Mouse (Mus musculus) ovary, postnatal 14 days (tissue): ENCODE data around the gene Rnf26.

ENCODE experiments used
- DNase-seq: peaks from one replicate; pipeline ENCODE4 v3.0.0; 2022; ENCODE audit warnings: low spot score

The Rnf26 gene

DNA sequence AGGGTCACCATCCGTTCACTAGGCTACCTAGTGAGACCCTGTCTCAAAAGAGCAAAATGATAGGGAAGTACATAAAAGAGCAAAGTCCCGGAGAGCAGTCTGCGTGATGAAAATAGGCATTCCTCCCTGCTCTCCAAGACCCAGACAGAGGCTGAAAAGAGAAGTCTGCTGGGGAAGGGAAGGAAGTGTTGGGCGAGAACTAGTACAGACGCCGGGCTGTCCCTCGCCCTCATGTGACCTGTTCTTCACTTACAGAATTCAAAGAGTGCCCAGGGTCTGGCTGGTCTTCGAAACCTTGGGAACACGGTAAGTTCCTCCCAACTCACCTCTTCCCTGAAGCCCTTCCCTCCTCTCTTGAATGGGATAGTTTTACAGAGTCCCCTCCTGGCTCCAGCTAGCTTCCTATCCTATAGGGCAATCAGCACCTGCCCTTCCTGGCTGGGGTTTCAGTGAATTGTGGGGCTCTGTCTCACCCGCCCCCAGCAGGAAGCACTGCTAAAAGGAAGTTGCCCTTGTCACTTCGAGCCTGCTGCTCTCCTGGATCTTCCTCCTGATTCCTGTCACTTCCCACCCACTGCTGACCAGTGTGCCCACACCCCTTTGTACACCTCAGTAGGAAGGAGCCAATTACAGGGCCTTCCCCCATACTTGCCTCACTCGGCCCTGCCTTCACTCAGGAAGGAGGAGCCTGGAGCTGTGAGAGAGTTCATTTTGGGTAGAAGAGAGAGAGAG, 24.3 kb downstream of the Rnf26 start:
- DNase-seq: no peak

DNA sequence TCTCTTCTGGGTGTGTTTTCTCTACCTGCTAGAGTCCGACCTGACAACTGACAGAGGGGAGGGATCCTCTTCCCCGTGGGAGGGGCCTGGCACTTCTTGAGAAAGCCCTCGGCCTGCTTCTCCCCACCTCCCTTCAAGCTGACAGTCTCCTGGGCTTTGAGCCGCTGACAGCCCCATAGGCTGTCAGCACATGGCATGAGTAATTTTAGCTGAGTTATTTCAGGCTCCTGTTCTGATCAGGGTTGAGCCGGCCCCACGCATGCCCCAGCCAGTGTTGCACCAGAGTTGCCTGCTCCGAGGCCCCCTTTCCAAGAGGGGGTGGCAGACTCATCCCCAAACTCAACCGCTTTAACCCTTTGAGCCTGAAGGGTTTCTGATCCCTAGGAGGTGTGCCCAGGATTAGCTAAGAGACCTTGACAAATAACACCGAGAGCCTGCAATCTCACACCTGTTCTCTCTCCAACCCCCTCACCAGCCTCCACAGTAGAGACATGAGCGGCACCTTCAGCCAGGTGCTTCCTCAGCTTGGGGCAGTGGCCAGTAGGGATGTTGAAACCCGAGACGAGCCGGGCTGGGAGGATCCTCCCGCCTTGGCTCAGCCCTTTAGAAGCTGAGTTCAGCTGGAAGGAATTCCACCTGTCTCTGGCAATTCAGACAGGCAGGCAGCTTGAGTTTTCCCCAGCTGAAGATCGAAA, 25.4 kb downstream of the Rnf26 start:
- DNase-seq: no peak

DNA sequence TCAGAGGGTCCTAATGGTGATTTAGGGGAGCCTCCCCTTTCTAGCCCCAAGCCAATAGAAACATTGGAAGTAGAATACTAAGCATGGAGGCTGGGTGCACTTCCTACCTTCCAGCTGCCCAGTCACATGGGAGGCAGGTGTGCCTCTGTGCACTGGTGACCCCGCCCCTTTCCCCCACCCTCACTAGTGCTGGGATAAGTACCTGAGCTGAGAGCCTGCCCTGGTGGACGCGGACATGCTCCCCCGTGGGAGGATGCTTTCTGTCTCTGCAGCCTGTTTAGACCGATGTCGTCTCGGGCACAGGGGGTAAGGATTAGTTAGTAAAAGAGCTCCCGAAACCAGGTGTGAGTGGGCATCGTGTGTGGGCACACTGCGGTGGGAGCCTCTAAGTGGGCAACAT, 26.4 kb downstream of the Rnf26 start:
- no peak for DNase-seq

DNA sequence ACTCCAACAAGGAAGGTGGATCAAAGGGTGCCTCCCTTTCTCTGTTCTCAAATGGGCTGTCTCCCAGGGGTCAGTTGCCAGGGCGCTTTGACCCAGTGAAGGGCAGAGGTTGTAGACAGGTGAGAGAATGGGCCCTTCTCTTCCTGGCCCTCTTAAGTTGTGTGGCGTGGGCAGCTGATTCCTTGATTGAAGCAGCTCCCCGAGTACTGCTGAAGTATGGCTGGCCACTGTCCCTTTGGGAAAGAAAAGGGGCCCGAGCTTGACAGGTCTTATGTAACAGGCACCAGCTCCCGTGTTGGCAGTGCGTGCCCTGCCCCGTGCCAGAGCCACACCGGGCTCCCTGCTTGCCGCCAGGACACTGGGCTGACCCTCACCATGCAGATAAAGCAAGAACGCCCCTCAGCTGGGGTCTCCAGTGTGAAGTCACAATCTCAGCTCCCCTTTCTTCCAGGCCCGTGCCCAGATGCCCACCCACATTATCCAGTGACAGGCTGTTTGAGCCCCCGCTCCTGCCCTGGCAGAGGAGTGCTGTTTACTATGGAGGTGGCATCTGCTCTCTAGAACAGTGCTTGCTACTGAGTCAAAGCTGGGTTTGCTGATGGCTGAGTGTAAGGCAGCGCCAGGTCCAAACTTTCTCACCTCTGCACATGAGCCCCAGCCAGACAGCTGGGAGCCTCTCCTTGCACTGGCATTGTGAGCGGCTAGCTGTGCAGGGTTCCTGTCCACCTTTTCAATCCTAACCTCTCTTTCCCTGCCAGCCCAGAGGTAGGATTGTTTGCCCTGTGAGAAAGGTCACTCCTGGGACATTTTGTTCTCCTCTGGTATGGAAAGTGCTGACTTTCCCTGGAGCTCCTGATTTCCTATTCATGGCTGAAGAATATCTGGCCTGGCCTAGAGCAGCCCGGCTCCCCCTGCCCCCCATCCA, 27.3 kb downstream of the Rnf26 start:
- no peak for DNase-seq

DNA sequence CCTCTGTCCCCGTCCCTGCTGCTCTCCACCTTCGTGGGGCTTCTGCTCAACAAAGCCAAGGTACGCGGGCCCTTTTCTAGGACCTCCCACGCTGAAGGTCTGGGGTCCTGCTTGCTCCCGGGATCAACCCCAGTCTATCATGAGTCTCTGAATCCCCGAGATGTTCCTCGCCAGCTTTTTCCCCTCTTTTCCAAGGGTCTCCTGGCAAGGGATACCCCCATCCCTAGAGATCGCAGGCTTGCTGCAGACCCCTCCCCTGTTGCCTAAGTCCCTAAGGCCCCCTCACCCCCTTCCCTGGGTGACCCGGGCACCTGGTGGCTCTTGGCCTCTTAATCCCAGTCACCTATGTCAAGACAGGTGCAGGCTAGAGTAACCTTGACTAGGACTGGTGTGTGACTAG, 28.0 kb downstream of the Rnf26 start:
- no peak for DNase-seq

DNA sequence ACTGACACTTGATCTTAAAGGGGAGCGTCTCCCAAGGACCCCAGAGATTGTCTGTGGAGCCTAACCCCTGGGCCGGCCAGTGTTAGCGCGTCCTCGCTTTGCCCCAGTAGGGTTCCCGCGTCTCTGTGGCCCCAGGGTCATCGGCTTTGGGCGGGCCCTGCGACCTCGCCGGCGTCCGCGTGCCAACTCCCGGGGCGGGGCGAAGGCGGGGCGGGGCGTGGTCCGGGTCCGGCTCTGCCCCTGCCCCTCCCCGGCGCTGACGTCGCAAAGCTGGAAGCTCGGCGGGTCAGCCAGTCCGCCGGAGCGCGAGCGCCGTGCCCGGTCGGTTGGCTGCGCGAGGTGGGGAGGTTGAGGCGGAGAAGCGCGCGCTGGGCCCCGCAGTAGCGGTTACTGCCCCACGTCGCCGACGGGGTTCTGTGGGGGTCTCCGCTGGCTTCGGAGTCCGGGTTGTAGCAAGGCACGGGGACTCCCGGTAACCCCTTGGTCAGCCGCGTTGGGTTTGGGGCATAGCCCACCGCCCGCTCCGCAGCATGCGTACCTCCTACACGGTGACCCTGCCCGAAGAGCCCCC, 28.6 kb downstream of the Rnf26 start:
- peak; percentile 89 for DNase-seq

DNA sequence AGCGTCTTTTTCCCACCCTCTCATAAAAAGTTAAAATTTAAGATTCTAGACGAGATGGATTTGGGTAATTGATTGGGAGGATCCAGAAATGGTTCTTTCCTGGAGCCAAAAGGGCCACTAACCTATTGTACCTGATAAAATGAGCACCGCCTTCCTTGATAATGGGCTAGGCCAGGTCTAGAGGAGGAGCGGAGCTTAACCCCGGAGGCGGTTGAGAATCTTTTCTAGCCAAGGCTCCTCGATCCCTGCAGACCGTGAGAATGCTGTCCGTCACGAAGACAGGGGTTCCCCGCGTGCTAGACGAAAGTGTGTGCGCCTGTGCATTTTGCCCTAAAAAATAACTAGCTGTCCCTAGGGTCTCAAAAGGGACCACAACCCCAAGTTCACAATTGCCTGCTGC, 29.1 kb downstream of the Rnf26 start:
- no peak for DNase-seq

DNA sequence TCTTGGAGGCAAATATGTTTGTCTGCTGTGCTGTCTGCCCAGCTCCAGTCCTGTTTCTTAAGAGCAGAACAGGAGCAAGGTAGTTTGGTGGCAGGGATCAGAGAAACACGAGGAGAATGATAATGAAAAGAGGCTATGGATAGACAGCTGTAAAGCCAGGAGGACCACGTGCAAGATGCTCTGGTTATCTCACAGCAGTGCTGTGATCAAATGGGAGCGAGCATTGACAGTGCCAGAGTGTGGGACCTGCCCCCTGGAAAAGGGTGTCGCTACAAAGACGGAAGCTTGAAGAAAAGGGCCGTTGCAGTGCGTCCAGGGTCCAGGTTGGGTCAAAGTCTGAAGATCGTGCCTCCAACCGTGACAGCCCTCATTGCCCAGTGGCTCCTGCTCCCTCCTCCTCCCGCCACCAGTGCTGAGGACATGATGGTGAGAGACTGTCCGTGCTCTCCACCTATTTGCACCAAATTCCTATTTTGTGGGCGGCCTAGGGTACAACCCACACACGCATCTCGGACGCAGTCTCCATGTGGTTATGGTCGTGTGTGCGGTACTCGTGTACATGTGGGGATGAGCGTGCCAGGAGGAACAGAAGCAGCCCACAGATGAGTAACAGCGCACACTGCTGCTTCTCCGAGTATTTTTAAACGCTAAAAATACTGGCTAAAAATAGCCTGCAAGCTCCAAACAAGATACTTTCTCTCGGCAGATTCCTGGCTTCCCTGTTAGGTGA, 29.8 kb downstream of the Rnf26 start:
- DNase-seq: no peak

DNA sequence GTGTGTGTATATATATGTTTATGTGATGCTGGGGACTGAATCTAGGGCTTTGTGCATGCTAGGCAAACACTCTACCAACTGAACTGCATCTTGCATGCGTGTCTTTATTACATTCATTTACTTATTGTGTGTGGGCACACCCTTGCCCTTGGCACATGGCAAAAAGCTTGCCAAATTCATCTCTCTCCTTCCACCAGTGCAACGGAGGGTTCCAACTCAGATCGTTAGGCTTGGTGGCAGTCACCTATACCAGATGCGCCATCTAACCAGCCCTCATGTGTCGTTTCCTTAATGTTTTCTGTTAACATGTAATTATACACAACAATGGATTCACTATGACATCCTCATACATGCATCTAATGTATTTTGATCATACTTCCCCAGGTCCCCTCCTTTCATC, 31.1 kb downstream of the Rnf26 start:
- no peak for DNase-seq

DNA sequence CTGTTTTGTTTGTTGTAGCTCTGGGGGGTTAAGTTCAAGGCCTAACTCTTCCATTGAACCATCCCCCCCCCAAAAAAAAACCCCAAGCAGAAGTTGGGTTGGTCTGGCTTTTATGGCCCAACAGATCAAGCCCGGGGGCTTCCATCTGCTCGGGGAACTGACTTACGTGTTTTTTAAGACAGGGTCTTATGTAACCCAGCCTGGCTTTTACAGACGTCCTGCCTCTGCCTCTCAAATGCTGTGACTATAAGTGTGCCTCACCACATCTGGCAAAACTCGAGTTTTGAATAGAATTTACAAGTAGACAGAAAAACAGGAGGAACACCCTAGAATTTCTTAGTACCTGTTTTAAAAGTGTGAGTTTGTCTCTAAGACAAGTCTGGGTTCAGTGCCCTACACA, 31.7 kb downstream of the Rnf26 start:
- no peak for DNase-seq

DNA sequence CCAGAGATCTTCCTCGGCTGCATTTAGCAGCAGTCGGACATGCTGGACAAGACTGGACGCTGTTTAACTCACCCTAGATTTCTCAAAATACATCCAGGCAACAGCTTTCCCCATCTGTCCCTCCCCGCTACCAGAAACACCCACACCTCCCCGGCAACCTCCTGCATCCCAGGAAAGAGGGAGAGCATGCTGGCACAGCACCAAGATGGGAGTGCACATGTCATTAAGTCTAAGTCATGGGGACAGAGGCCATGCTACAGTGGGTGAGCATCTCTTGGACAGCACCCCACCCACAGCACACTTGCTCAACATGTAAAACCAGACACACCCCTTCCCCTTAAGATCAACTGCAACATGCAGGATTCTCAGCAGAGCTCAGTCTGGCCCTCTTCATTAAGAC, 32.4 kb downstream of the Rnf26 start:
- peak; percentile 48 for DNase-seq

DNA sequence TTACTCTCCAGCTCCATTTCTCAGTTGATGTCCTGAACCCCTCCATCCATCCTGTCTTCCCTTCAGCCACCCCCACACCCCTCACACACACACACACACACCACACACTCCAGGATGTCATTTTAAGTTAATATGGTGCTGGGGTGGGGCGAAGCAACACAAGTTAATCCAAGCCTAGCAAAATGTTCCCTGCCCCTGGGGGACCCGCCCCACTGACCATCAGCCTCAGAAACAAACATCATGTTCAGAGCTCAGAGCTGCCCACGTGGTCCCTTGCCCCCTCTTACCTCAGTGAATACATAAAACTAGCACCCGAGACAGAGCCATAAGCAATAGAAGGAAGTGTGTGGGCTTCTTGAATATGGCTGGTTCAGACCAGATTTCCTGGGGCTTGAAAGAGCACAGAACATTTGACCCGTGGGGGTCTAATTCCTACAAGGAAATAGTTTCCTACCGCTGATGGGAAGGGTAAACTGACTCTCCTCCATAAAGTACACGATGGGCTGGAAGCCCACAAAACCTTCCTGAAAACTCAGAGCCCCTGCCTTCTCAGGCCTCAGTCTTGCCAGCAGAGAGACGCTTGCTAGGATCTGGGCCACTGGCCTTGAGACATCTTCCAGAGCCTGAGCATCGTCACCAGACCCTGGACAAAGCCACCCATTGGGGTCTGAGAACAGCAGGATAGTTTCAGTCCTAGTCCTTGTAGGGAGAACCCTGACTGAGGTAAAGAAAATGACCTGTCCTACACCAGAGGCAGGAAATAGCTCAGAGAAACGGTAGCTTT, 33.1 kb downstream of the Rnf26 start:
- DNase-seq: no peak

DNA sequence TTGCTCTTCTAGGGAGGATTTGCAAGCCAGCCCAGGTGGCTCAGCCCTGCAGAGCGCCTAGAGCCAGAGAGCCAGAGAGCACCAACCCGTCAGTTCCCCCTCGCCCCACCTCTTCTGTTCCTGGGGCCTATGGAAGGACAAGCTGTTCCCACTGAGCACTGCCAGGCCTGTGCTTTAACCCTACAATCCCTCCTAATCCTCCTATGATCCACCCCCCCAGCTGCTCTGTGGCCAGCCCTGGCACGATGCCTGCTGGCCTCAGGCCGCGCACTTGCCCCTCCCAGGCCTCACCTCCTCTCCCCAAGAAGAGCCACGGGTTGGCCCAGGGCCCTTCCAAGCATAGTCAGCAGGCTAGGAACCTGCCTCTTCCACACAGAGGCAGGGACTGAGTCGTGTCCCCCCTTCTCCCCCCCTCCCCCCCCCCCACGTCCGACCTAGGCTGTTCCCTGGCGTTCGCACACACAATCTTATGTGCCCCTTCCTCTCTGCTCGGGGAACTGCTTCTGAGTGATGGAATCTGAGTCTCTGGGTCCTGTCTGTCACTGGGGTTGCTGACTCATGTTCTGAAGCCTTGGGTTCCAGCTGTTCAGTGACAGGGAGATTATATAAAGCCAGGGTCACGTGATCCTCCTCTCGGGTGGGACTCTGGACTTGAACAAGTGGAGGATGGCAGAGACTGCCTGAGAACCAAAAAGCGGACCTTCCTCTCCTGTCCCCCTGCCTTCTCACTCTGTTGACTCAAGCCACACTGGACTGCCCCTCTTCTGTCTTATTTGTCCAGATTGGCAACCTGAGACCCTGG, 34.2 kb downstream of the Rnf26 start:
- peak; percentile 82 for DNase-seq

DNA sequence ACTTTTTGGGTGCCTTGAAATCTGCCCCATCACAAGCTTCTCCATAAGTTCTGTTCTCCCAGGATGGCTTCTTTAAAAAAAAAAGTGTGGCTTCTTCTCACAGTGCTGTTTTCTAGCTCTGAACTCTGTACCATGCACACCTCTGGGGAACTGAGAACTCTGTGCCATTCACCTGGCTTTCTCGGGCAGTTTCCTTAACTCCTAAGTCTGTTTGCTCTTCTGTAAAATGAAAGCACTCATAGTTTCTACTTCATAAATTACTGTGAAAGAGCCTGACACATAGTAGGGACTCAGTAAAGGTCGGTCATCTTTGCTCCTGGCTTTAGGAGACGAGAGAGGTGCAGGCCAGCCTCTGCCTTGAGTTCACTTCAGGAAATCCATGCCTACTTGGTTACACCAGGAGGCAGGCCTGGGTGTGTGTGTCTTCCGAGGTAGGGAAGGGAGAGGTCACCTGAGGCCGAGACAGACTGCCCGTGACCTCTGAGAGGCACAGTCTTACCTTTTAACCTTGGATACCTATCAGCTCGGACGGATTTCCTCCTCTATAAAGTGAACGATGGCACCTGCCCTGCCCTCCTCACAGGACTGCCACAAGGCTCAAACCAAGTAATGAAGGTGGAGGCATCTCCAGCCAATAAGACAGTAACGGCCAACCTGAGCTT, 35.0 kb downstream of the Rnf26 start:
- no peak for DNase-seq

DNA sequence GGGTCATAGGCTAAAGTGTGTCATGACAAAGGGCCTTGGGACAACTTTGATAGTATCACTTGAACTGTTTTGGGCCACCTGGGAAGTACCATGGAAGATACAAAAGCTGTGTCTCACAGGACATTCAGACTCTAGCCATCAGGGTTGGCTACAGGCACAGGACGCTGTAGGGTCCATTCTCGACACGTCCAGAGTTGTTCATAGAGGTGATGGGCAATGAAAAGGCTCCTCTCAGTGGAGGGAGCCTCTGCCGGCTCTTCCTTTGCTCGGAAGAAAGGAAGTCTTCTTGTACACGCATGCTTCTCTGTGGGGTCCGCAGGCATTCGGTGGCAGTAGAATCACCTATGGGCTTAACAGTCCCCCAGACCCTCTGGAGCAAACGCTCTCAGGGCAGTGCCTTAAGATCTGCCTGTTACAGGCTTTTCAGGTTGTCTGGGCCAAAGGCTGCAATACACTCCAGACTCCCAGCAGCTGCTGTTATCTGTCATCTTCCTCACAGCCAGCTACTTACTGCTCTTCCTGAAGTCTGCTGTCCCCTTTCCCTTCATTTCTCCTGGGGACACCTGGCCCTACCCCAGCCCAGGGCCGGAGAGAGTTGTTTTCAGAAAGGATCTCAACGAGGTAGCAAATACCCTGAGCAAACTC, 35.9 kb downstream of the Rnf26 start:
- no peak for DNase-seq

DNA sequence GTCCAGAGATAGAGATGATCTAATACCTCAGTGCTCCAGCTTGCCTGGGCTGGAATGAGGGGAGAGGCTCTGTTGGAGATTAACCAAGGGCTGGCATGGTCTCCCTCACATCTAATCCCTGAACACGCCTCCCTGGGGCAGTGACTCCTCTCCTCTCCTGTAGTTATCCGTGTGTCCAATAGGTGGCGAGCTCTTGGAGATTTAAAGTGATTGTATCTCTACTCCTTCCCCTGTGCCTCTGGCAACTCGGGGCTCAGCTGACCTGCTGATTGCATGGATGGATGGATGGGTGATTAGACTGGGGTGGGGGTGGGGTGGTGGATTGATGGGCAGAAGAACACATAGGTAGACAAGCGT, 36.6 kb downstream of the Rnf26 start:
- peak; percentile 46 for DNase-seq

DNA sequence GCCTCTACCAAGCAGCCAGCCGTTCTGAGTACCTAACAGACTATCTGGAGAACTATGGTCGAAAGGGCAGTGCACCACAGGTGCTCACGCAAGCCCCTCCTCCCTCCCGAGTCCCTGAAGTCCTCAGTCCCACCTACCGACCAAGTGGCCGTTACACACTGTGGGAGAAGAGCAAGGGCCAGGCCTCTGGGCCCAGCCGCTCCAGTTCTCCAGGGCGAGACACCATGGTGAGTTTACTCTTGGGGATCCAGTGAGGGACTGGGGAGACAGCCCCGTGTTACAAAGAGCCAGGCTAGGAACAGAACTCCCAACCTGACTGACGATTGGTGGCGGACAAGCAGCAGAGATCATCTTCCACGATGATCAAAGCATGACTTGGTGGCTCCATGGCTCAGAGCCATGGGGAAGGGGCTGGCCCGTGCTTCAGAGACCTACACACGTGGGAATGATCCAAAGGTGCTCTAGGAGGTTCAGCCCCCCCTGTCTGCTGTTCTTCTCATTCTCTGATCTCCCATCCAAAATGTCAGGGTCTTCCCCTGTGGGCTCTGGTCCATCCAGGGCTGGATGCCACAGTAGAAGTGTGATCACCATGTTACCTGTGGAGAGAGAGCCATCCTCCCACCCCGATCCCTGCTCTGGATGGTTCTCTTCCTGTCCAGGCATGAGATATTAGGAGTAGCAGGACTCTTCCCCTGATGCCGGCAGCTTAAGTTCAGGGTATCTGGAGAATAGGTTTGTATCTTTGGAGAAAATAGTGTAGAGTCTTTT, 37.1 kb downstream of the Rnf26 start:
- no peak for DNase-seq

DNA sequence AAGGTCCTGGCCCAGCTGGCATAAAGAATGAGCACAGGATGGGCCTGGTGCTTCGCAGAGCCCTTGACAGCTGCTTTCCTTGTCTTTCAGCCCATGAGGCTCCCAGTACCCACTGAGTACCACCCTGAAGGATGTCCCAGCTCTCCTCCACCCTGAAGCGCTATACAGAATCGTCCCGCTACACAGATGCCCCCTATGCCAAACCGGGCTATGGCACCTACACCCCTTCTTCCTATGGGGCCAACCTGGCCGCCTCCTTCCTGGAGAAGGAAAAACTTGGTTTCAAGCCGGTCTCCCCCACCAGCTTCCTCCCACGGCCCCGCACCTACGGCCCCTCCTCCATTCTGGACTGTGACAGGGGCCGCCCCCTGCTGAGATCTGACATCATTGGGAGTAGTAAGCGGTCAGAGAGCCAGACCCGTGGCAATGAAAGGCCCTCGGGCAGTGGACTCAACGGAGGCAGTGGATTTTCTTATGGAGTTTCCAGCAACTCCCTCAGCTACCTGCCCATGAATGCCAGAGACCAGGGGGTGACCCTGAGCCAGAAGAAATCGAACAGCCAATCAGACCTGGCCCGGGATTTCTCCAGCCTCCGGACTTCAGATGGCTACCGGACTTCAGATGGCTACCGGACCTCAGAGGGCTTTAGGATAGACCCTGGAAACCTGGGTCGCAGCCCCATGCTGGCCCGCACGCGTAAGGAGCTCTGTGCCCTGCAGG, 37.9 kb downstream of the Rnf26 start:
- DNase-seq: no peak
